Mouse (Mus musculus): Measurements from ENCODE around the gene Nupr1l. TPM values are rescaled to one million over a fixed set of nuclear protein-coding genes. Genes with fewer than 3 reads are reported as not detected.

The Nupr1l gene
- polyA plus RNA-seq, 1 experiment: 4.3 TPM

DNA sequence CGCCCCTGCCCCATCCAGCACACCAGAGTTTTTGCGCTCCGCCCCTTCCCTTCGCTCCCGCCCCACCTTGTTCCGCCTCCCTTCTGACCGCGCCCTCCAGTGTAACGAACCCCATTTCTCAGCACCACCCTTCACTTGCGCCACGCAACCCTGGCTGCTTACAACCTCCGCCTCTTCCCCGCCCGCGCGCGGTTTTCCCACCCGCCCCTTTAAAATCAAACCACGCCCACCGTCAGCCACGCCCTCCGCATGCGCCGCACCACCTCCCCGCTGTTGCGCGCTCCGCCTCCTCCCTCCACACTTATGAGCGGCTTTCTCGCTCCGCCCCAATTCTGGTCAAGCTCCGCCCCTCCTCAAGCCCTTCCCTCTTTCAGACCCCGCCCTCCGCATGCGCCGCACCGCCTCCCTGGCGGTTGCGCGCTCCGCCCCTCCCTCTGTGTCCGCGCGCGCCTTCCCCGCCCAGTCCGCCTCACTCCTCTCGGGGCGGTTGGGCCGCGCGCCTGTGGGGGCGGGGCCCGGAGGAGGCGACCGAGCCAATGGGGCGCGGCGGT, 33.2 kb downstream of the Nupr1l start, which contains the start of gene Vkorc1l1:
TSS of gene Vkorc1l1 (plus strand) at position 476 of the 551 bp plus-strand sequence.
- TF ChIP-seq GATA1 (IDR thresholded peaks at IDR 0.05; ENCODE audit: low read length): no peak

GRCm38 (mm10) chr5:129943402-129943801, 35.1 kb downstream of the Nupr1l start:
- no peak for TF ChIP-seq GATA1 (IDR thresholded peaks at IDR 0.05; ENCODE audit: low read length)

GRCm38 (mm10) chr5:129947528-129948033, 39.2 kb downstream of the Nupr1l start:
- no peak for TF ChIP-seq GATA1 (IDR thresholded peaks at IDR 0.05; ENCODE audit: low read length)

DNA sequence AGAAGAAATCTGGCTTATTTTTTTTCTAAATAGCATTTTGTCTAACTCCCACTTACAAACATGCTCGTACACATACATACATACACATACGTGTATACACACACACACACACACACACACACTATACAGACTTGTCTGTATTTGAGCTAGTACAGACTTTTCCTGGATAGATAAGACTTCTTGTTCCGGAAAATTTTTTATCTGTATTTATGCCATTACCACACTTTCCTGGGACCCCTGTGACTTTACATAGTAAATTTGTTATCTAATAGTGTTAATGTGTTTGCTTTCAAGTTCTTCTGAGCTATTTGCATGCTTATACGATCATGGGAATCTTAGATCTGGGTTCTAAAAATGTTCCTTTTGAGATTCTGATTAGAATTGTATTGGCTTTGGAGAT, 43.8 kb downstream of the Nupr1l start:
- TF ChIP-seq GATA1 (IDR thresholded peaks at IDR 0.05; ENCODE audit: low read length): no peak

DNA sequence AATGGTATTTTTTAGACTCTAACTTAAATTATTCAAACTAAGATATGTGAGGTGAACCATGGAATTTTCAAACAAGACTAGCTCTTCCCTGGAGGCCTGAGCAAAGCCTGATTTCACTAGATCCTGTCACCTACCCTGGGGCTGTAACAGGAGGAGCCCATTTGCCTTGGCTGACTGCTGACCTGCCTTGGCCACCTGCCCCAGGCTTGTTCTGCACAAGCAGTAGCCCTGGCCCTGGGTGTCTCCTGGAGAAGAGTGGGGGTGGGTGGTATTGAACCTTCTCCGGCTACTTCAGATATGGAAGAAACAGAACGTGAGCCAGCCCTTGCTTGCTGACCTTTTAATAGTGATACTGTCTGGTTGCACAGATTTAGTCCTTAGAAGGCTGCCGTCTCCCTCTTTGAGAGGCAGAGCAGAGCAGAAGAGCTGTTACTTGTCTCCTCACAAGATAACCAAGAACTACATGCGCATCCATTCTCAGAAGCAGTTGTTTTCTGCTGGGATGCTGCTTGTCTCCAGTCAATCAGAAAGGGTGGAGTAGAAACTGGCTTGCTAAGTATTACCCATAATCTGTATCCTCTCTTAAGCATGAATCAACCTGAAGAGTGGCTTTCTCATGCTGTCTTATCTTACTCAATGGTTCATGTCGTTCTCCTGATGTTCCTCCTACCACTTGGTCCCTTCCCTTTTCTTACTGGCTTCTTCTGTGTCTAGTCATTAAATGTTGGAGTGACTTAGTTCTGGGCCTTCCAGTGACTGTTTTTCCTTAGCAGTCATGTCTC, 46.3 kb downstream of the Nupr1l start:
- TF ChIP-seq GATA1 (IDR thresholded peaks at IDR 0.05; ENCODE audit: low read length): peak; percentile 17

GRCm38 (mm10) chr5:129955792-129956191, 47.5 kb downstream of the Nupr1l start:
- TF ChIP-seq GATA1 (IDR thresholded peaks at IDR 0.05; ENCODE audit: low read length): no peak

DNA sequence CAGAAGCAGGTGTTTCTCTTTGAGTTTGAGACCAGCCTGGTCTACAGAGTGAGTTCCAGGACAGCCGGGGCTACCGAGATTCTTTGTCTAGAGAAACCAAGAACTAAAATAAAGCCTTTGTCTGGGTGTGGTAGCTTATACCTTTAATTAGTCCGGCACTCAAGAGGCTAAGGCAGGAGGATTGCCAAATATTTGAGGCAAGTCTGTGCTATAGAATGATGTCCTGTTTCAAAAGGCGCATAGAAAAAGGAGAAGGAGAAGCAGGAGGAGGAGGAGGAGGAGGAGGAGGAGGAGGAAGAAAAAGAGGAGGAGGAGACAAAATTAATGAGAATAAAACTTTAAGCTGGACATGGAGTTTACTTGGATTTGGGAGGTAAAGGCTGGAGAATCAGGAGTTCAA, 54.9 kb downstream of the Nupr1l start:
- no peak for TF ChIP-seq GATA1 (IDR thresholded peaks at IDR 0.05; ENCODE audit: low read length)

Other genes starting within 250 kb of the Nupr1l start
- 0.03 and 0.04 TPM in 2 replicates for gene Zfp11, start 238.4 kb upstream of the Nupr1l start, polyA plus RNA-seq (2012)
- gene Sept14, start 200.0 kb upstream of the Nupr1l start, polyA plus RNA-seq (2012): not detected in 2 replicates
- 30.7 and 36.4 TPM in 2 replicates for gene Mrps17, start 193.0 kb upstream of the Nupr1l start, polyA plus RNA-seq (2012)
- 54.9 and 74.5 TPM in 2 replicates for gene Nipsnap2, start 183.5 kb upstream of the Nupr1l start, polyA plus RNA-seq (2012)
- gene Psph, start 121.1 kb upstream of the Nupr1l start, polyA plus RNA-seq (2012): 10.3 and 76.9 TPM in 2 replicates
- 29.0 and 30.2 TPM in 2 replicates for gene Sumf2, start 61.6 kb upstream of the Nupr1l start, polyA plus RNA-seq (2012)
- gene Chchd2, start 21.1 kb upstream of the Nupr1l start, polyA plus RNA-seq (2012): 790 and 931 TPM in 2 replicates
- gene Zbed5, start 12.8 kb upstream of the Nupr1l start, polyA plus RNA-seq (2012): 9.3 and 12.2 TPM in 2 replicates
- not detected in 2 replicates for gene Phkg1, start 10.0 kb upstream of the Nupr1l start, polyA plus RNA-seq (2012)
- 21.0 and 29.4 TPM in 2 replicates for gene Vkorc1l1, start 33.4 kb downstream of the Nupr1l start, polyA plus RNA-seq (2012)
- gene Gusb, start 94.5 kb downstream of the Nupr1l start, polyA plus RNA-seq (2012): 19.9 and 21.1 TPM in 2 replicates
- 16.6 and 21.0 TPM in 2 replicates for gene Asl, start 120.7 kb downstream of the Nupr1l start, polyA plus RNA-seq (2012)
- 9.0 and 10.0 TPM in 2 replicates for gene Crcp, start 120.8 kb downstream of the Nupr1l start, polyA plus RNA-seq (2012)
- gene Tpst1, start 164.8 kb downstream of the Nupr1l start, polyA plus RNA-seq (2012): 0.25 TPM in 1 of 2 replicates, not detected in the other
- gene Kctd7, start 236.3 kb downstream of the Nupr1l start, polyA plus RNA-seq (2012): 11.5 and 11.9 TPM in 2 replicates